Mouse (Mus musculus) liver, postnatal 0 days (tissue): ENCODE data around the gene Rbms2.

Experiments
- CTCF ChIP-seq: sonication (generic); IDR thresholded peaks from 2 replicates; pipeline ENCODE4 v1.5.1; 2016; ENCODE audit warnings: antibody characterized with exemption, low read depth
- EP300 ChIP-seq: IDR thresholded peaks from 2 replicates; pipeline ENCODE4 v1.6.1; 2016; ENCODE audit warnings: antibody characterized with exemption, low read depth, mild to moderate bottlenecking

GRCm38 (mm10) chr10:128210954-128211353 lies 30.9 kb upstream of the Rbms2 start:
- TF ChIP-seq EP300 (no peak), CTCF (no peak)
